In the genomic region with DNA sequence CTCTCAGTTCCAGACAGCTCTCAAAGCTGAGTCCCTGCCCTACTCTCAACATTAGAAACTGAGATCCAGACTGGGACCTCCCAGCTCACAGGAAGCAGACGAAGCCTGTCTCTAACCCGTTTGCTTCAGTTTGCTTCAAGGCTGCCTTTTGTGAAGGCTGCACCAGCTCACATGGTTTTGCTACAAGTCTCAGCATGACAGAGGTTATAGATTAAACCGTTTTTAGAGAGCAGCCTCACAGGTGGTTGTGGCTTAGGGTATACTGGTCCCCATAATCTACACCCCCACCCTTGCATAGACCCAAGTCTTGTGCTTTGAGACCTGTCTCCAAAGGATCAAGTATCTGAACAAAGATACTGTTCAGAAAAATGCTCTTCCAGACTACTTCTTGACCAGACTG, we compare ENCODE assay signal across 20 mouse cellular contexts.
"Had no signal": no experiment of that assay in that cellular context is flagged by ENCODE, and none has a peak within 500 bp of the region (broad histone marks: within the 10 kb centered on the region; RNA-seq: fewer than 3 reads in every experiment).

No protein-coding gene starts in this region.

- ATAC-seq: intestine, embryonic 16.5 days; liver, embryonic 12.5 days; midbrain, embryonic 15.5 days had no signal

- DNase-seq: kidney, adult 18-20 months; kidney, postnatal 25 days; left cerebral cortex, postnatal 4 days; liver; lung, adult 18-20 months; lung, postnatal 14 days; right cerebral cortex, adult 18-20 months; right cerebral cortex, postnatal 14 days; right cerebral cortex, postnatal 4 days had no signal

- H3K4me2 ChIP-seq: limb, embryonic 13.5 days; liver, embryonic 12.5 days; liver, embryonic 15.5 days; midbrain, embryonic 12.5 days; midbrain, embryonic 15.5 days; neural tube, embryonic 12.5 days; neural tube, embryonic 15.5 days had no signal

- H3K9ac ChIP-seq: limb, embryonic 13.5 days; liver, embryonic 12.5 days; liver, embryonic 15.5 days; midbrain, embryonic 12.5 days; midbrain, embryonic 15.5 days; neural tube, embryonic 12.5 days; neural tube, embryonic 15.5 days had no signal

- H3K4me3 ChIP-seq: limb, embryonic 13.5 days; liver, embryonic 12.5 days; liver, embryonic 15.5 days; midbrain, embryonic 12.5 days; midbrain, embryonic 15.5 days; neural tube, embryonic 12.5 days; neural tube, embryonic 15.5 days had no signal

- H3K4me1 ChIP-seq: midbrain, embryonic 12.5 days; midbrain, embryonic 15.5 days had no signal

- H3K27me3 ChIP-seq: limb, embryonic 13.5 days; liver, embryonic 12.5 days; liver, embryonic 15.5 days; midbrain, embryonic 12.5 days; midbrain, embryonic 15.5 days; neural tube, embryonic 12.5 days; neural tube, embryonic 15.5 days had no signal

- H3K27ac ChIP-seq: kidney, postnatal 0 days; limb, embryonic 13.5 days; liver, embryonic 12.5 days; liver, embryonic 15.5 days; macrophage; midbrain, embryonic 12.5 days; midbrain, embryonic 15.5 days; neural tube, embryonic 12.5 days; stomach, postnatal 0 days had no signal

- H3K9me3 ChIP-seq: limb, embryonic 13.5 days; liver, embryonic 12.5 days; liver, embryonic 15.5 days; midbrain, embryonic 12.5 days; midbrain, embryonic 15.5 days; neural tube, embryonic 12.5 days; neural tube, embryonic 15.5 days had no signal

- H3K36me3 ChIP-seq: limb, embryonic 13.5 days; liver, embryonic 12.5 days; liver, embryonic 15.5 days; midbrain, embryonic 12.5 days; midbrain, embryonic 15.5 days had no signal
